Mouse (Mus musculus) limb, embryonic 14.5 days (tissue): ENCODE results near the gene Clpsl2. TPM values are rescaled to one million over a fixed set of nuclear protein-coding genes. Genes with fewer than 3 reads are reported as not detected.
A peak's percentile ranks its signal among the peaks of the same experiment; 100 is the strongest.

Experiments
- ATAC-seq: fragments of 200-750 bp; cut with Nextera tagmentation; 2 replicates; pipeline ENCODE4 v1.8.0; 2017; ENCODE audit warnings: low read depth, moderate number of reproducible peaks, moderate TSS enrichment; ENCODE audit not compliant: low FRiP score
- DNase-seq: peaks from one replicate; pipeline ENCODE4 v3.0.0-alpha.2; 2015; ENCODE audit warnings: low spot score
- H3K27ac ChIP-seq: fragments of 300-500 bp; sonication (generic); replicated peaks from 2 replicates; pipeline ENCODE4 v1.5.1; 2014; ENCODE audit warnings: low read depth, mild to moderate bottlenecking, low read length, moderate library complexity, mixed read lengths
- H3K27me3 ChIP-seq: fragments of 300-500 bp; sonication (generic); 2 replicates; pipeline ENCODE4 v1.6.1; 2014; ENCODE audit warnings: low read length, mixed read lengths; ENCODE audit not compliant: control insufficient read depth, insufficient read depth
- H3K36me3 ChIP-seq: fragments of 300-500 bp; sonication (generic); 2 replicates; pipeline ENCODE4 v1.6.1; 2014; ENCODE audit warnings: mild to moderate bottlenecking, low read length, moderate library complexity, mixed read lengths; ENCODE audit not compliant: control insufficient read depth, insufficient read depth
- H3K4me1 ChIP-seq: fragments of 300-500 bp; sonication (generic); 2 replicates; pipeline ENCODE4 v1.6.1; 2014; ENCODE audit warnings: antibody characterized with exemption, low read length, mixed read lengths; ENCODE audit not compliant: control insufficient read depth, insufficient read depth
- H3K4me2 ChIP-seq: fragments of 300-500 bp; sonication (generic); replicated peaks from 2 replicates; pipeline ENCODE4 v1.6.1; 2014; ENCODE audit warnings: low read depth, mild to moderate bottlenecking, low read length, moderate library complexity; ENCODE audit not compliant: severe bottlenecking
- H3K4me3 ChIP-seq: fragments of 300-500 bp; sonication (generic); replicated peaks from 2 replicates; pipeline ENCODE4 v1.5.1; 2014; ENCODE audit warnings: low read length
- H3K9ac ChIP-seq: fragments of 300-500 bp; sonication (generic); 2 replicates; pipeline ENCODE4 v1.6.1; 2014; ENCODE audit warnings: mild to moderate bottlenecking, low read depth, low read length, moderate library complexity; ENCODE audit not compliant: severe bottlenecking
- H3K9me3 ChIP-seq: fragments of 300-500 bp; sonication (generic); 2 replicates; pipeline ENCODE4 v1.6.1; 2016; ENCODE audit warnings: low read length; ENCODE audit not compliant: control insufficient read depth
- POLR2A ChIP-seq: fragments of 200-500 bp; IDR thresholded peaks from 2 replicates; pipeline ENCODE4 v1.8.0; 2012; ENCODE audit warnings: inconsistent platforms, mild to moderate bottlenecking, moderate library complexity, borderline replicate concordance; ENCODE audit not compliant: insufficient read depth, insufficient read length; ENCODE audit errors: extremely low read depth
- WGBS: fragments of 180-500 bp; shearing (Covaris S2); extraction: QIAGEN DNeasy Blood & Tissue Kit; methylation state at CpG from one replicate; pipeline ENCODE4 v1.1.7; 2014; 5-methylcytosine and 5-hydroxymethylcytosine counted together
- polyA plus RNA-seq, 2 experiments: library from polyadenylated mRNA; depleted of rRNA in 1 of 2; stranded (reverse) in 1 of 2; unstranded in 1 of 2; fragments of >200 nt; fragmentation: Nextera tagmentation in 1 of 2; extraction: Ambion mirVana in 1 of 2; gene quantifications; 2 replicates each; pipeline versions ENCODE4 v1.2.1 to v1.2.3; 2012 to 2014

Clpsl2 gene
- polyA plus RNA-seq, 2 experiments, result not detected

- H3K27me3 ChIP-seq, result no peaks in the 10 kb centered on the region
- 0 out of 2 replicates have a peak overlapping the region, but pooled peaks have one; percentile 0 for H3K27ac ChIP-seq
- no peaks in the 10 kb centered on the region for H3K9me3 ChIP-seq
- ATAC-seq (no peak), DNase-seq (peak; percentile 43)
- no peak overlapping the region for H3K4me3 ChIP-seq
- TF ChIP-seq POLR2A, result no peak
- H3K36me3 ChIP-seq, result no peaks in the 10 kb centered on the region
- H3K9ac ChIP-seq, result no peak overlapping the region
- no peak overlapping the region for H3K4me2 ChIP-seq
- H3K4me1 ChIP-seq, result peaks cover 17% of the 10 kb centered on the region
- WGBS, result 47% methylated on average over 6 of the region's 6 CpGs
Measured at GRCm38 (mm10) chr17:28556635-28557396, 7.6 kb downstream of the Clpsl2 start.

- H3K4me2 ChIP-seq, result no peak overlapping the region
- ATAC-seq (peak; percentile 39; the same call in 1 of the 2 replicates), DNase-seq (peak; percentile 28)
- H3K9me3 ChIP-seq, result no peaks in the 10 kb centered on the region
- TF ChIP-seq POLR2A, result no peak
- H3K4me3 ChIP-seq, result no peak overlapping the region
- H3K27ac ChIP-seq, result no peak overlapping the region
- no peak overlapping the region for H3K9ac ChIP-seq
- no peaks in the 10 kb centered on the region for H3K36me3 ChIP-seq
- H3K27me3 ChIP-seq, result no peaks in the 10 kb centered on the region
- WGBS, result 54% methylated on average over 6 of the region's 6 CpGs
- peaks cover 19% of the 10 kb centered on the region for H3K4me1 ChIP-seq
Measured at GRCm38 (mm10) chr17:28557772-28558171, 8.6 kb downstream of the Clpsl2 start.

- Histone ChIP-seq H3K4me3 (no peak within 1 kb of the TSS), H3K36me3 (no peaks in the 10 kb centered on the region), H3K27ac (no peak within 1 kb of the TSS), H3K4me2 (no peak within 1 kb of the TSS), H3K4me1 (peaks cover 13% of the 10 kb centered on the region), H3K27me3 (no peaks in the 10 kb centered on the region), H3K9ac (no peak within 1 kb of the TSS), H3K9me3 (no peaks in the 10 kb centered on the region)
- DNase-seq (no peak), ATAC-seq (no peak)
- WGBS, result 82% methylated on average over 4 of the region's 4 CpGs
- TF ChIP-seq POLR2A, result no peak
Measured at GRCm38 (mm10) chr17:28560598-28560997, 11.4 kb downstream of the Clpsl2 start, which contains the start of gene Clps. Gene Clps (minus strand): TSS chr17:28560766.

- Histone ChIP-seq H3K4me3 (no peak overlapping the region), H3K36me3 (no peaks in the 10 kb centered on the region), H3K4me1 (peaks cover 10% of the 10 kb centered on the region), H3K27me3 (no peaks in the 10 kb centered on the region), H3K4me2 (no peak overlapping the region), H3K9ac (no peak overlapping the region), H3K27ac (no peak overlapping the region), H3K9me3 (no peaks in the 10 kb centered on the region)
- no peak for TF ChIP-seq POLR2A
- no peak for ATAC-seq
- no peak for DNase-seq
- 50% methylated on average over 7 of the region's 7 CpGs for WGBS
Measured at GRCm38 (mm10) chr17:28561613-28562012, 12.4 kb downstream of the Clpsl2 start.

GRCm38 (mm10) chr17:28565181-28565580 lies 16.0 kb downstream of the Clpsl2 start:
- Histone ChIP-seq H3K9me3 (no peaks in the 10 kb centered on the region), H3K27me3 (no peaks in the 10 kb centered on the region), H3K9ac (no peak overlapping the region), H3K4me1 (peaks cover 5% of the 10 kb centered on the region; the same call in 1 of the 2 replicates), H3K4me3 (no peak overlapping the region), H3K4me2 (no peak overlapping the region), H3K36me3 (no peaks in the 10 kb centered on the region), H3K27ac (no peak overlapping the region)
- TF ChIP-seq POLR2A, result no peak
- no peak for ATAC-seq
- DNase-seq, result no peak
